15 mouse cellular contexts compared by ENCODE assay signal in genomic region chr6:134407226-134407625, GRCm38 (mm10). TPM values are rescaled to one million over a fixed set of nuclear protein-coding genes. Genes with fewer than 3 reads are reported as not detected.
A peak's percentile ranks its signal among the peaks of the same experiment; 100 is the strongest.
DNase-seq lines count a peak whose midpoint lies in the region; ATAC-seq and TF ChIP-seq lines count a peak whose summit lies in the region.
"Had no signal": no experiment of that assay in that cellular context is flagged by ENCODE, and none has a peak within 500 bp of the region (broad histone marks: within the 10 kb centered on the region; RNA-seq: fewer than 3 reads in every experiment).

No protein-coding gene starts in this region.

- 55% methylated on average over 5 of the region's 5 CpGs for WGBS in embryonic facial prominence, embryonic 13.5 days
- WGBS in embryonic facial prominence, embryonic 10.5 days, result 52% methylated on average over 5 of the region's 5 CpGs
- WGBS in limb, embryonic 14.5 days, result 62% methylated on average over 5 of the region's 5 CpGs

- H3K36me3 ChIP-seq in embryonic facial prominence, embryonic 13.5 days, result no peaks in the 10 kb centered on the region
- no peaks in the 10 kb centered on the region for H3K36me3 ChIP-seq in embryonic facial prominence, embryonic 10.5 days (replicated peaks)
- no peaks in the 10 kb centered on the region for H3K36me3 ChIP-seq in E14TG2a.4 (ENCODE audit: insufficient read depth, low read length)
- H3K36me3 ChIP-seq in limb, embryonic 14.5 days (ENCODE audit: control insufficient read depth, insufficient read depth, low read length), result no peaks in the 10 kb centered on the region
- H3K36me3 ChIP-seq: forebrain, embryonic 12.5 days; hindbrain, embryonic 13.5 days; liver, embryonic 12.5 days had no signal

- H3K4me3 ChIP-seq in embryonic facial prominence, embryonic 13.5 days, result no peak overlapping the region
- H3K4me3 ChIP-seq in embryonic facial prominence, embryonic 10.5 days, result no peak overlapping the region
- H3K4me3 ChIP-seq in E14TG2a.4 (replicated peaks; ENCODE audit: low read length), result 0 out of 2 replicates have a peak overlapping the region, but pooled peaks have one; percentile 0
- no peak overlapping the region for H3K4me3 ChIP-seq in limb, embryonic 14.5 days (replicated peaks; ENCODE audit: low read length)
- H3K4me3 ChIP-seq: forebrain, embryonic 12.5 days; hindbrain, embryonic 13.5 days; liver, embryonic 12.5 days; megakaryocyte, embryonic 14.5 days had no signal

- no peak for TF ChIP-seq CTCF in E14TG2a.4 (conservative IDR thresholded peaks at IDR 0.05; ENCODE audit: low read length)

- no peaks in the 10 kb centered on the region for H3K9me3 ChIP-seq in embryonic facial prominence, embryonic 13.5 days
- no peaks in the 10 kb centered on the region for H3K9me3 ChIP-seq in embryonic facial prominence, embryonic 10.5 days
- H3K9me3 ChIP-seq in E14TG2a.4 (ENCODE audit: low read length), result no peaks in the 10 kb centered on the region
- H3K9me3 ChIP-seq in limb, embryonic 14.5 days (ENCODE audit: control insufficient read depth, low read length), result no peaks in the 10 kb centered on the region
- H3K9me3 ChIP-seq: forebrain, embryonic 12.5 days; hindbrain, embryonic 13.5 days; liver, embryonic 12.5 days; megakaryocyte, embryonic 14.5 days had no signal

- H3K4me2 ChIP-seq in embryonic facial prominence, embryonic 13.5 days, result no peak overlapping the region
- H3K4me2 ChIP-seq in limb, embryonic 14.5 days (replicated peaks; ENCODE audit: low read depth, low read length, severe bottlenecking), result no peak overlapping the region
- H3K4me2 ChIP-seq: forebrain, embryonic 12.5 days; hindbrain, embryonic 13.5 days; liver, embryonic 12.5 days had no signal

- TF ChIP-seq POLR2A in limb, embryonic 14.5 days (IDR thresholded peaks at IDR 0.05; ENCODE audit: borderline replicate concordance, extremely low read depth, insufficient read depth, insufficient read length), result no peak

- no peak for DNase-seq in embryonic facial prominence, embryonic 10.5 days (ENCODE audit: low spot score)
- peak; percentile 32 to 46 for DNase-seq in lung, adult 18-20 months
- DNase-seq in lung, postnatal 14 days, result no peak
- peak; percentile 55 for DNase-seq in limb, embryonic 14.5 days (ENCODE audit: low spot score)
- no peak for DNase-seq in layer of hippocampus, postnatal 14 days (ENCODE audit: low spot score in 2 of 2)
- no peak for DNase-seq in retina, embryonic 14.5 days (ENCODE audit: low spot score)
- DNase-seq: adrenal gland, postnatal 25 days; cerebellum, adult 9-11 months had no signal

- ATAC-seq in embryonic facial prominence, embryonic 13.5 days (ENCODE audit: insufficient number of reproducible peaks, insufficient read depth, low FRiP score, low TSS enrichment, low read depth), result no peak
- peak; percentile 47; the same call in 1 of the 2 replicates for ATAC-seq in limb, embryonic 14.5 days (ENCODE audit: low FRiP score, low read depth)
- ATAC-seq: liver, embryonic 12.5 days had no signal

- H3K27ac ChIP-seq in embryonic facial prominence, embryonic 13.5 days, result 0 out of 2 replicates have a peak overlapping the region, but pooled peaks have one; percentile 24
- H3K27ac ChIP-seq in embryonic facial prominence, embryonic 10.5 days (replicated peaks), result no peak overlapping the region
- no peak overlapping the region for H3K27ac ChIP-seq in limb, embryonic 14.5 days (replicated peaks; ENCODE audit: low read depth, low read length)
- H3K27ac ChIP-seq: forebrain, embryonic 12.5 days; hindbrain, embryonic 13.5 days; liver, embryonic 12.5 days had no signal

- H3K27me3 ChIP-seq in embryonic facial prominence, embryonic 13.5 days, result no peaks in the 10 kb centered on the region
- H3K27me3 ChIP-seq in embryonic facial prominence, embryonic 10.5 days (replicated peaks; ENCODE audit: low read depth, poor library complexity, severe bottlenecking), result no peaks in the 10 kb centered on the region
- H3K27me3 ChIP-seq in E14TG2a.4 (ENCODE audit: insufficient read depth, low read length), result peaks cover 3% of the 10 kb centered on the region; the same call in 1 of the 2 replicates
- H3K27me3 ChIP-seq in limb, embryonic 14.5 days (ENCODE audit: control insufficient read depth, insufficient read depth, low read length), result no peaks in the 10 kb centered on the region
- H3K27me3 ChIP-seq: forebrain, embryonic 12.5 days; hindbrain, embryonic 13.5 days had no signal

- no peak overlapping the region for H3K9ac ChIP-seq in embryonic facial prominence, embryonic 13.5 days
- H3K9ac ChIP-seq in limb, embryonic 14.5 days (ENCODE audit: low read depth, low read length, severe bottlenecking), result no peak overlapping the region
- H3K9ac ChIP-seq: forebrain, embryonic 12.5 days; hindbrain, embryonic 13.5 days; liver, embryonic 12.5 days had no signal

- H3K4me1 ChIP-seq in embryonic facial prominence, embryonic 13.5 days, result peaks cover 7% of the 10 kb centered on the region; the same call in 1 of the 2 replicates
- peaks cover 5% of the 10 kb centered on the region; the same call in 1 of the 2 replicates for H3K4me1 ChIP-seq in embryonic facial prominence, embryonic 10.5 days
- H3K4me1 ChIP-seq in E14TG2a.4 (replicated peaks; ENCODE audit: low read depth, low read length), result peaks cover 24% of the 10 kb centered on the region
- H3K4me1 ChIP-seq in limb, embryonic 14.5 days (ENCODE audit: control insufficient read depth, insufficient read depth, low read length), result peaks cover 6% of the 10 kb centered on the region
- H3K4me1 ChIP-seq: forebrain, embryonic 12.5 days; hindbrain, embryonic 13.5 days; liver, embryonic 12.5 days had no signal

RNA-seq across cellular contexts. Expression of gene Bcl2l14, which starts 11.1 kb away (rescaled TPM):
- 1.0 and 2.3 TPM in 2 replicates for polyA plus RNA-seq in embryonic facial prominence, embryonic 13.5 days (2015; fragmentation: Nextera tagmentation; extraction: Ambion mirVana)
- polyA plus RNA-seq in embryonic facial prominence, embryonic 10.5 days (2016; fragmentation: Nextera tagmentation; extraction: Ambion mirVana), result 0.47 and 0.74 TPM in 2 replicates
- polyA plus RNA-seq in limb, embryonic 14.5 days (2012; rRNA removed), result 0.17 and 0.26 TPM in 2 replicates
- polyA plus RNA-seq in limb, embryonic 14.5 days (2014; fragmentation: Nextera tagmentation; extraction: Ambion mirVana), result 0.99 and 1.4 TPM in 2 replicates
- total RNA-seq in layer of hippocampus, postnatal 14 days (2021), result not detected
- total RNA-seq: left cerebral cortex, adult 18-20 months had no signal

Comparison
In these comparisons a context has a peak if more than half of its experiments do, and no peak if none do; other contexts are left out.
1. DNase-seq: peak in lung, adult 18-20 months (2 of 2) and limb, embryonic 14.5 days (single experiment); none in embryonic facial prominence, embryonic 10.5 days (single experiment), lung, postnatal 14 days (single experiment), layer of hippocampus, postnatal 14 days (0 of 2) and retina, embryonic 14.5 days (single experiment).